Mouse (Mus musculus) Muller cell, postnatal 12 days (primary cell): ENCODE data around the gene Tmbim1.
"Not testable (repeated sequence)": the region's sequence is repeated elsewhere in the genome, so short reads cannot be mapped to it uniquely, and the experiment has no call there.

Experiments
- DNase-seq: peaks from one replicate; pipeline ENCODE4 v3.0.0-alpha.2; 2015; ENCODE audit errors: inconsistent ontology term

Gene Tmbim1

GRCm38 (mm10) chr1:74305522-74305921 is at the start of gene Tmbim1:
TSS of gene Tmbim1 (minus strand) at chr1:74305622.
- no peak for DNase-seq

- DNase-seq = no peak
Measured at GRCm38 (mm10) chr1:74353453-74354229, 48.2 kb upstream of the Tmbim1 start.

DNA sequence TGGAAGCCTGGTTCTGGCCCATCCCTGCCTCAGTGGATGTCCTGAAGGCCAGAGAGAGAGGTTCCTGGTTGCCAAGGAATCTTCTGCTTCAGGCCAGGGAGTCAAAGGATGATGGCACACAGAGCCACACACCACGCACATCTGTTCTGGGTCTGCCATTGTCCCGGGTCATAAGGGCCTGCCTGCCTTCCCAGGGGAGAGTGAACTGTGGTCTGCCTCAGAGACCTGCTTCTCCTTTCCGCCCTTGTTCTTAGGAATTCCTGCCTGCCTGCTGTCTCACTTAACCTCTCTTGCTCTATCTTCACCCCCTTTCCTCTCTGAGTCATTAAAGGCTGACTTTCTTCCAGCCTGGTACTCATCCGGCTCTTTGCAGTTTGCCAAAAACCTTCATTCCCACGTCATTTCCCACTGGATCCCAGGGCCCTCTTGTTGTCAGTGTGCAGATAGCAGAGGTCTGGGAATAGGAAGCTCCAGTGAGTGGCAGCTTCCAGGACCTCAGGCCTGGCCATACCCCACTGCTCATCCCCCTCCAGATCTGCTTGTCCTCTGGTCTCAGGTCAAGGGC is 47.2 kb upstream of the Tmbim1 start:
- DNase-seq = no peak

DNA sequence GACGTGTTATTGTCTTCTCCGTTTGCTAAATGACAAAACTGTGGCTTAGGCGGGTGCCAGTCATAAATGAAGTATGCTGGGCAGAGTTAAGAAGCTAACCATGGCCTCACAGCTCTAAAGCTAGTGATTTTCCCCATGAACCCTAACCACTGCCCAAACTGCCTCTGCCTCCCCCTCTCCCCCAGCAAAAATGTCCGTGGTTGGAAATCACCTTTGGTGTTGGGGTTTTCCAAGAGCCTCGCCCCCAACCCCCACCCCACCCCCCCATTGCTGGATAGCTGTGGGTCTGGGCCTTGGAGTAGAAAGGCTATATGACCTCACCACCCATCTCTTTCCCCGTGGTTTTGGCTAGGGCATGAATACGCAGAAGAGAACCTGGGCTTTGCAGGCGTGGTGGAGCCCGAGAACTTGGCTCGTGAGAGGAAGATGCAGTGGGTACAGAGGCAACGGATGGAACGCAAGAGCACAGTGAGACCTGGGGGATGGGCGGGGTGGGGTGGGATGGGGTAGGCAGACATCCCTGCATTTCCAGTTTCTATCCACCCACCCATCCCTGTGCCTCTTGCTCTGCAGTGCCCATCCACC is 45.9 kb upstream of the Tmbim1 start:
- no peak for DNase-seq

- no peak for DNase-seq
Measured at GRCm38 (mm10) chr1:74344163-74344916, 38.9 kb upstream of the Tmbim1 start.

DNA sequence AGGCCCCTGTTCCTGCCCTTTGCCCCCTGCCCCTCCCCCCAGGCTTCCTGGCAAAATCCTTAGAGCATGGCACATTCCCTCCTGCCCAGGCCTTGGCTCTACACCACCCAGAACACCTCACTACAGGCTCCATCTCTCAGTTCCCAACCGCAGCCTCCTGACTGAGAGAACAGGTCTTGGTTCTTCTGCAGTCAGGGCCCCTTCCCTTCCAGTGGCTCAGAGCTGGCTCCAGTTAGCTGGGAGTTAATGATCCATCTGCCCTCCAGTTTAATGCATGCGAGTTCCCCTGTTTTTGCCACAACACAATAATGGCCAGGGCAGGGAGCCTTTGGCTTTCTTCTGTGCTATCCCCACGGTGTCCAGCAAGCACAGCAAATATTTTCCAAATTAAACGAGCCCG is 37.7 kb upstream of the Tmbim1 start:
- DNase-seq = no peak

GRCm38 (mm10) chr1:74342308-74342707 is 36.9 kb upstream of the Tmbim1 start:
- no peak for DNase-seq

DNA sequence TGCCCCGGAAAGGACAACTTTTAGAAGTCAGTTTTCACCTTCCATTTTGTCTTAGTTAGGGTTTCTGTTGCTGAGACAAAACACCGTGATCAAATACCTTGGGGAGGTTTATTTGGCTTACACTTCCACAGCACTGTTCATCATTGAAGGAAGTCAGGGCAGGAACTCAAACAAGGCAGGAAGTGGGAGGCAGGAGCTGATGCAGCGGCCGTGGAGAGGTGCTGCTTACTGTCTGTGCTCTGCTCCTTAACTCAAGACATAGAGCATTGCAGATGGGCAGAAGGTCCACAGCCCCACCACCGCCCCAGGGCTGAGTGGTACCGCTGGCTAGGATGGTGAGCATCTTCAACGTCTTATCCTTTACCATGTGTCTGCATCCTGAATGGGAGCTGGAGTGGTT is 36.5 kb upstream of the Tmbim1 start:
- DNase-seq = no peak

GRCm38 (mm10) chr1:74340992-74341391 is 35.6 kb upstream of the Tmbim1 start:
- DNase-seq = not testable (repeated sequence)

DNA sequence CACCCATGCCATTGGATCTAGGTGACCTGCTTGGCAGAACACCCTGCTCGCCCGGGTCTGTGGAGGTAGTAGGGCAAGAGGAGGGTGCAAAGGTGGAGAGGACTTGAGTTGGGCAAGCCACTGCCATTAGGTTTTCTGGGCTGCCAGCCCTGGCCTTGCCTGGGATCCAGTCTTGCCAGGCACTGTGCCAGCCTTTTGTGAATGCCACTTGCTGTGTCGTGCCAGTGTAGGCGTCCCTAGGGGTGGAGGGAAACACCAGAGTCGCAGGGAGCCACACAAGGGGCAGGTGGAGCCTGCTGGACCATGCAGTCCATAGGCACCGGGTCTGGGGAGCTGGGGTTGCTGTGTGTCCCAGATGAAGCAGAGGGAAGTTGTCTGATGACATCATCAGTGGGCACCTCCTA is 34.9 kb upstream of the Tmbim1 start:
- DNase-seq = peak; percentile 40

- no peak for DNase-seq
Measured at GRCm38 (mm10) chr1:74339917-74340316, 34.5 kb upstream of the Tmbim1 start.

- DNase-seq = no peak
Measured at GRCm38 (mm10) chr1:74338626-74339025, 33.2 kb upstream of the Tmbim1 start.

GRCm38 (mm10) chr1:74338013-74338412 is 32.6 kb upstream of the Tmbim1 start:
- DNase-seq = no peak

DNA sequence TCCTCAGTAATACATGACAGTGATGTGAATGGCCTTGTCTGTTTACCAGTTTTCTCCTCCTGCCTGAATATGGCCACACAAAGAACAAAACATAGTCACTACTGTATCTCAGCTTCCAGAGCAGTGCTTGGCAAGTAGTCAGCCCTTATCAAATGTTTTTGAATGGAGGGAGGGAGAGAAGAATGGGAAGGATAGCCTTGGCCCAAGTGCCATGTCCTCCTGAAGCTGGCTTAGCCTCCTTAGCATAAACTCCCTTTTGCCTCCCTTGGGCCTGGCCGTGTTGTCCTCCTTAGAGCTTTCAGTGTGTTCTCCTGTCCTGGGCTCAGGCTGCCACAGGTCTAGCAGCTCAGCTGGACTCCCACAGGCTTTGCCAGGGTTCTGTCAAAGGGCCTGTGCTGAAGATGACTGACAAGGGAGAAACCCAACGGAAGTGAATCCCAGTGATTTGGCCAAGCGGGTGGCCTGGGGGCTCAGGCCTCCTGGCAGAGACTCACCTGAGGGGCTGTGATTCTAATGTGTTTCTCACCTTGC is 31.9 kb upstream of the Tmbim1 start:
- DNase-seq = no peak

- DNase-seq = peak; percentile 19
Measured at GRCm38 (mm10) chr1:74335436-74336170, 30.2 kb upstream of the Tmbim1 start.

DNA sequence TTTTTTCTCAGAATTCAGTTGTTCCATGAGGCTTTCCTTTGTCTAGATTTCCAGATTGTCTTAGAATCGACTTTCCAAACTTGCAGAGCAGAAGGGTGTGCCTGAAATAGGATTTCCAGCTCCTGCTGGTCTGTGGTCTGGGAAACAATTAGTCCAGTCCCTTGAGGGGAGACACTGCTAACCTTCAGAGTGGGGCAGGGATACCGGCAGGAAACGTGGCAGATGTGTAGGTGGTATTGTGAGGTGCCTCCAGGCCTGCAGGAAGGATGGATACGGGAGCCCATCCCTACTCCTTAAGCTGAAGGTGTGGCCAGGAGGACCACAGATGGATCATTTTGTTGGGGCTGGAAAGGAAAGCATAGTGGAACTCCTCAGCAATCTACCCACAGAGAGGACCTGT is 29.6 kb upstream of the Tmbim1 start:
- DNase-seq = peak; percentile 16

GRCm38 (mm10) chr1:74334607-74335006 is 29.2 kb upstream of the Tmbim1 start:
- DNase-seq = no peak

- DNase-seq = no peak
Measured at GRCm38 (mm10) chr1:74332930-74333329, 27.5 kb upstream of the Tmbim1 start.

GRCm38 (mm10) chr1:74332241-74332763 is 26.9 kb upstream of the Tmbim1 start:
- peak; percentile 96 for DNase-seq

DNA sequence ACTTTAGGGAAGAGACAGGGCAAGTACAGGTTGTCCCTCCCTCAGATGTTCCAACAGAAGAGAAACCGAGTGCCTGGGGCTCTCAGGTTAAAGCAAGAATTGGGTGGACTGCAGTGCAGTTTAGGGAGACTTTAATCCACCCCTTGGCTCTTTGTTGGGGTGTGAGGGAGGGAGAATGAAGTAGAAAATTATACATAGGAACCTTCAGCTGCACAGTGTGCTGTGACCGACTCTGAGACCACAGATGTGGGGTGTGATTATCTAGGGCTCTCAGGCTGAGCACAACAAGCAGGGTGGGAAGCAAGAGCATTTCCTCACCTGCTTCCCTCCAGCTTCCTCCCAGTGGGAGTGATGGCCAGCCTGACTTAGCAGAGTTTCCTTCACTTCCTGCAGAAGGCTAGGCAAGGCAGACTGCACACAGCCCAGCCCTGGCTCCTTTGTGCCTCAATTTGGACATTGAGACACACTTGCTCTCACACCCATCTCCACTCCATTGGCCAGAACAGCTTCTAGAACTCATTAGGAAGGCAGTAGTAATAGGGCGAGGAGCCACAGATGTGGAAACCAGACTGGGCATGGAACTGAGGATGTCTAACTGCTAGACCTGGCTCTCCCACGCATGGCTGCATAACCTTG is 25.7 kb upstream of the Tmbim1 start:
- DNase-seq = no peak
